Mouse (Mus musculus): Measurements from ENCODE around the gene Raver1. TPM values are rescaled to one million over a fixed set of nuclear protein-coding genes. Genes with fewer than 3 reads are reported as not detected.
A peak's percentile ranks its signal among the peaks of the same experiment; 100 is the strongest.

Raver1 gene
- polyA plus RNA-seq, 1 experiment from 2014 or later = 64.2 TPM

- WGBS = 82% methylated on average over 4 of the region's 4 CpGs
- H3K4me2 ChIP-seq (ENCODE audit: low read depth, low read length) = no peak overlapping the region
- DNase-seq (ENCODE audit: low spot score) (no peak), ATAC-seq (ENCODE audit: low read depth) (no peak)
- no peak overlapping the region for H3K9ac ChIP-seq (ENCODE audit: low read depth, low read length)
- no peaks in the 10 kb centered on the region for H3K27me3 ChIP-seq (replicated peaks; ENCODE audit: control insufficient read depth, insufficient read depth, low read length)
- no peaks in the 10 kb centered on the region for H3K4me1 ChIP-seq (ENCODE audit: control insufficient read depth, insufficient read depth, low read length)
- no peak overlapping the region for H3K27ac ChIP-seq (replicated peaks; ENCODE audit: low read depth, low read length)
- H3K36me3 ChIP-seq (ENCODE audit: control insufficient read depth, insufficient read depth, low read length) = no peaks in the 10 kb centered on the region
- H3K9me3 ChIP-seq (ENCODE audit: control insufficient read depth, low read length) = no peaks in the 10 kb centered on the region
- H3K4me3 ChIP-seq (ENCODE audit: low read depth, low read length) = no peak overlapping the region
These were observed 4.2 kb upstream of the Raver1 start for GRCm38 (mm10) chr9:21095958-21096357.

GRCm38 (mm10) chr9:21093423-21093822, 1.6 kb upstream of the Raver1 start:
- no peak overlapping the region for H3K9ac ChIP-seq (ENCODE audit: low read depth, low read length)
- WGBS = 93% methylated on average over 9 of the region's 9 CpGs
- peaks cover 20% of the 10 kb centered on the region for H3K36me3 ChIP-seq (ENCODE audit: control insufficient read depth, insufficient read depth, low read length)
- no peak overlapping the region for H3K27ac ChIP-seq (replicated peaks; ENCODE audit: low read depth, low read length)
- H3K4me2 ChIP-seq (ENCODE audit: low read depth, low read length) = no peak overlapping the region
- H3K4me1 ChIP-seq (ENCODE audit: control insufficient read depth, insufficient read depth, low read length) = peaks cover 6% of the 10 kb centered on the region
- H3K9me3 ChIP-seq (ENCODE audit: control insufficient read depth, low read length) = no peaks in the 10 kb centered on the region
- no peak for DNase-seq (ENCODE audit: low spot score)
- no peak for ATAC-seq (ENCODE audit: low read depth)
- no peaks in the 10 kb centered on the region for H3K27me3 ChIP-seq (replicated peaks; ENCODE audit: control insufficient read depth, insufficient read depth, low read length)
- H3K4me3 ChIP-seq (ENCODE audit: low read depth, low read length) = no peak overlapping the region

GRCm38 (mm10) chr9:21090972-21091706, 669 bp downstream of the Raver1 start:
- H3K4me1 ChIP-seq (ENCODE audit: control insufficient read depth, insufficient read depth, low read length) = peaks cover 6% of the 10 kb centered on the region
- WGBS = 4% methylated on average over 24 of the region's 24 CpGs
- DNase-seq (ENCODE audit: low spot score) (peak; percentile 6), ATAC-seq (ENCODE audit: low read depth) (peak; percentile 3)
- H3K9ac ChIP-seq (ENCODE audit: low read depth, low read length) = peak overlapping the region; percentile 87
- no peaks in the 10 kb centered on the region for H3K27me3 ChIP-seq (replicated peaks; ENCODE audit: control insufficient read depth, insufficient read depth, low read length)
- H3K4me3 ChIP-seq (ENCODE audit: low read depth, low read length) = peak overlapping the region; percentile 76
- H3K36me3 ChIP-seq (ENCODE audit: control insufficient read depth, insufficient read depth, low read length) = peaks cover 43% of the 10 kb centered on the region
- no peaks in the 10 kb centered on the region for H3K9me3 ChIP-seq (ENCODE audit: control insufficient read depth, low read length)
- peak overlapping the region; percentile 88 for H3K27ac ChIP-seq (replicated peaks; ENCODE audit: low read depth, low read length)
- peak overlapping the region; percentile 79 for H3K4me2 ChIP-seq (ENCODE audit: low read depth, low read length)

GRCm38 (mm10) chr9:21090537-21090936, 1.3 kb downstream of the Raver1 start:
- H3K27ac ChIP-seq (replicated peaks; ENCODE audit: low read depth, low read length) = no peak overlapping the region
- 93% methylated on average over 1 of the region's 1 CpGs for WGBS
- peak overlapping the region; percentile 76 for H3K4me3 ChIP-seq (ENCODE audit: low read depth, low read length)
- peaks cover 49% of the 10 kb centered on the region for H3K36me3 ChIP-seq (ENCODE audit: control insufficient read depth, insufficient read depth, low read length)
- peaks cover 6% of the 10 kb centered on the region for H3K4me1 ChIP-seq (ENCODE audit: control insufficient read depth, insufficient read depth, low read length)
- no peak for ATAC-seq (ENCODE audit: low read depth)
- no peaks in the 10 kb centered on the region for H3K27me3 ChIP-seq (replicated peaks; ENCODE audit: control insufficient read depth, insufficient read depth, low read length)
- peak overlapping the region; percentile 79 for H3K4me2 ChIP-seq (ENCODE audit: low read depth, low read length)
- no peaks in the 10 kb centered on the region for H3K9me3 ChIP-seq (ENCODE audit: control insufficient read depth, low read length)
- peak overlapping the region; percentile 87 for H3K9ac ChIP-seq (ENCODE audit: low read depth, low read length)
- DNase-seq (ENCODE audit: low spot score) = no peak

- Histone ChIP-seq H3K9ac (ENCODE audit: low read depth, low read length) (no peak overlapping the region), H3K9me3 (ENCODE audit: control insufficient read depth, low read length) (no peaks in the 10 kb centered on the region), H3K27me3 (replicated peaks; ENCODE audit: control insufficient read depth, insufficient read depth, low read length) (no peaks in the 10 kb centered on the region), H3K27ac (replicated peaks; ENCODE audit: low read depth, low read length) (no peak overlapping the region), H3K4me1 (ENCODE audit: control insufficient read depth, insufficient read depth, low read length) (no peaks in the 10 kb centered on the region), H3K36me3 (ENCODE audit: control insufficient read depth, insufficient read depth, low read length) (peaks cover 95% of the 10 kb centered on the region), H3K4me3 (ENCODE audit: low read depth, low read length) (no peak overlapping the region), H3K4me2 (ENCODE audit: low read depth, low read length) (no peak overlapping the region)
- DNase-seq (ENCODE audit: low spot score) (no peak), ATAC-seq (ENCODE audit: low read depth) (no peak)
- WGBS = 95% methylated on average over 3 of the region's 3 CpGs
These were observed 8.5 kb downstream of the Raver1 start for GRCm38 (mm10) chr9:21083324-21083723.

- Histone ChIP-seq H3K27me3 (replicated peaks; ENCODE audit: control insufficient read depth, insufficient read depth, low read length) (no peaks in the 10 kb centered on the region), H3K4me3 (ENCODE audit: low read depth, low read length) (no peak overlapping the region), H3K4me1 (ENCODE audit: control insufficient read depth, insufficient read depth, low read length) (no peaks in the 10 kb centered on the region), H3K4me2 (ENCODE audit: low read depth, low read length) (no peak overlapping the region), H3K36me3 (ENCODE audit: control insufficient read depth, insufficient read depth, low read length) (peaks cover 95% of the 10 kb centered on the region), H3K9me3 (ENCODE audit: control insufficient read depth, low read length) (no peaks in the 10 kb centered on the region), H3K9ac (ENCODE audit: low read depth, low read length) (no peak overlapping the region), H3K27ac (replicated peaks; ENCODE audit: low read depth, low read length) (no peak overlapping the region)
- 85% methylated on average over 9 of the region's 9 CpGs for WGBS
- no peak for ATAC-seq (ENCODE audit: low read depth)
- DNase-seq (ENCODE audit: low spot score) = no peak
These were observed 10.7 kb downstream of the Raver1 start for GRCm38 (mm10) chr9:21081127-21081526.

DNA sequence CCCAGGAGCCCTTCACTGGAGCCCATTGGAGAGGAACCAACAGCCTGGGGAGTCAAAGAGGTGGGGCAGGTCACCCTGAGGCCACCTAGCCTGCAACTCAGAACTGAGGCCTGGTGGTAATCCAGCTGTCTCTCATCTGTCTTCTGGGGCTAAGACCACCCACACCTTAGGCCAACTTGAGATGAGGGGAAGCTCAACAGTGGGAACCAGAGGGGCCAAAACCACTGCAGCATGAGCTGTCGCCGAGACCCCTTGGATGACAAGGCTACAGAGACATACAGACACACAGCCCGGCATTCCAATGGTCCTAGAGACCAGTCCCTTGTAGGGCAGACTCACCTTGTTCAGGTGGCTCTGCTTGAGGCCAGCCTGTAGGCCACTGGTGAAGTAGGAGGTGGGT, 16.2 kb downstream of the Raver1 start:
- H3K4me1 ChIP-seq (ENCODE audit: control insufficient read depth, insufficient read depth, low read length) = peaks cover 5% of the 10 kb centered on the region
- 78% methylated on average over 3 of the region's 3 CpGs for WGBS
- DNase-seq (ENCODE audit: low spot score) (no peak), ATAC-seq (ENCODE audit: low read depth) (no peak)
- no peak overlapping the region for H3K4me3 ChIP-seq (ENCODE audit: low read depth, low read length)
- no peaks in the 10 kb centered on the region for H3K27me3 ChIP-seq (replicated peaks; ENCODE audit: control insufficient read depth, insufficient read depth, low read length)
- H3K9ac ChIP-seq (ENCODE audit: low read depth, low read length) = no peak overlapping the region
- H3K4me2 ChIP-seq (ENCODE audit: low read depth, low read length) = no peak overlapping the region
- no peak overlapping the region for H3K27ac ChIP-seq (replicated peaks; ENCODE audit: low read depth, low read length)
- peaks cover 62% of the 10 kb centered on the region for H3K36me3 ChIP-seq (ENCODE audit: control insufficient read depth, insufficient read depth, low read length)
- no peaks in the 10 kb centered on the region for H3K9me3 ChIP-seq (ENCODE audit: control insufficient read depth, low read length)

GRCm38 (mm10) chr9:21074173-21074572, 17.6 kb downstream of the Raver1 start:
- Histone ChIP-seq H3K27ac (replicated peaks; ENCODE audit: low read depth, low read length) (peak overlapping the region; percentile 70), H3K27me3 (replicated peaks; ENCODE audit: control insufficient read depth, insufficient read depth, low read length) (no peaks in the 10 kb centered on the region), H3K4me1 (ENCODE audit: control insufficient read depth, insufficient read depth, low read length) (peaks cover 5% of the 10 kb centered on the region), H3K4me3 (ENCODE audit: low read depth, low read length) (no peak overlapping the region), H3K9me3 (ENCODE audit: control insufficient read depth, low read length) (no peaks in the 10 kb centered on the region), H3K36me3 (ENCODE audit: control insufficient read depth, insufficient read depth, low read length) (peaks cover 53% of the 10 kb centered on the region), H3K9ac (ENCODE audit: low read depth, low read length) (no peak overlapping the region), H3K4me2 (ENCODE audit: low read depth, low read length) (no peak overlapping the region)
- no peak for DNase-seq (ENCODE audit: low spot score)
- ATAC-seq (ENCODE audit: low read depth) = no peak
- 85% methylated on average over 1 of the region's 1 CpGs for WGBS
